Mouse (Mus musculus): ENCODE results near the gene Rspo3.

Gene Rspo3

DNA sequence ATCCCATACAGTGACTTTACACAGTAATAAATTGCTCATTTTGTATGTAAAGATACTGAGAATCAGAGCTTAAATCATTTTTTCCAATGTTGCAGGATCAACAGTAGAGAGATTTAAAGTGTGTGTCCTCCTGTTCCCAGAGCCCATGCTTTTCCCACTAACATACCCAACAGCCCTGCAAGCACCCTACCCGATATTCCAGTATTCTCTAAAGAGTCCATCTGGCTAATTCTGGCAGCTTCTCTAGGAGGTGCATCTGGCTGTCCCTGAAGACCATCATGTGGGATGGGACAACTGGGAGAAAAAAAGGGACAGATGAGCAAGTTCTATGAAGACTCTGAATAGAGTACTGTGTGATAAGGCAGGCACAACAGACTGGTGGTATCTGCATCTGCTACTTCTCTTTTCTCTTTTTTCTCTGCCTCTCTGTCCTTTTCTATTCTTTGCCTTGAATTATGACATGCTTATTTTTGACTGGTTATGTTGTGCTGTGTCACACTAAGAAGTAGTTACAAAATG lies 102.7 kb downstream of the Rspo3 start:
- no peak for DNase-seq

DNA sequence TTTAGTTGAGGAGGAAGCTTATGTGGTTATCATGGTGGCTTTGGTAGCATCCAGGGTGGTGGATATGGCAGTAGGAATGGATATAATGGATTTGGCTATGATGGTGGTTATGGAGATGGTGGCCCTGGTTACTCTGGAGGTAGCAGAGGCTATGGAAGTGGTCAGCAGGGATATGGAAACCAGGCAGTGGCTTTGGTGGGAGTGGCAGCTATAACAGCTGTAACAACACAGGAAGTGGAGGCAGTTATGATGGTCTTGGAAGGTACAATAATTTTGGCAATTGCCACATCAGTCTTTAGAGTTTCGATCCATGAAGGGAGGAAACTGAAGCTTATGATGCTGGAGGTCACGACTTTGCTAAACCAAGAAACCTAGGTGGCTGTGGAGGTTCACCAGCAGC lies 109.0 kb downstream of the Rspo3 start:
- no peak for DNase-seq

DNA sequence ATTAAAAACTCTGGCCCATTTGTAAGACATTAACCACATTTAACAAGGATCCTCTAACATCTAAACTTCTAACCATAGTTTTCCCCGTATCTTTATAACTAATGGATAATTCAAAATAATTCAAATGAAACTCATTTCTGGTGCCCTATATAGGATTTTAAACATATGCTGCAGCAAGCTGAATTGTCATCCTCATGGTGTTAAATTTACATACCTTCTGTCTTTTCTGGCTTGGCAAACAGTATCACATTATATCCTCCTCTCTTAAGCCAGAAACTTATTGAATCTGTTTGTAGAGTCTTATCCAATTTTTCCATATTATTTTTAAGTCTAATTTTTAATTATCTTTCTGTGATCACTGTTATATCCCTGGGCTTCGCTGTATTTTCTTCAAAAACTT lies 111.1 kb downstream of the Rspo3 start:
- DNase-seq, result no peak

GRCm38 (mm10) chr10:29414361-29414760 lies 121.3 kb downstream of the Rspo3 start:
- no peak for DNase-seq

DNA sequence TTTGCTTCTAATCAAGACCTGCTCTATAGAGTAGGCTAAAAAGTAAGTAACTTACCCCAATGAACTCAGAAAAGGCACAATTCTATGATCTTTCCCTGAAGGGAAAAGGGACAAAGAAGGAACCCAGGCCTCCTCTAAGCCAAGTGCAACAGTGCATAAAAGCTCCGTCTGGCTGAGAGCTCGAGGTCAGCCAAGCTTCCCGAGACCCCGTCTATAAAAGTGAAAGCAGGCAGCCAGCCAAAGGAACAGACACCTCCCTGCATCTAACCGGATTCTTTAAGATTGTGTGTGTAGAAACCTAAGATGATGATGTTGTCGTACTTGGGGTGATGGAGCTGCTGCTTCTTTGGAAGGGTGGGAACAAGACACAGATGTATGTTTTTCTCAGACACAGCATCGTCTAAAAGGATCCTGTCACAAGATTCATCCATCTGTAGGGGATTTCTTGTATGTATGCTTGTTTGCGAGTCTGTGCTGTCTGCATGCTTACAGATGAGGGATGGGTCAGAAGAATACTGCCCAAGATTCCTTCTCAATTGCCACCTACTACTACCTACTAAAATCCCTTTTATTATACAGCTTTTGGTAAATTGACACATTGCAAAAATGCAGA lies 132.9 kb downstream of the Rspo3 start:
- DNase-seq, result no peak
